Mouse (Mus musculus): Measurements from ENCODE around the gene Mta3. TPM values are rescaled to one million over a fixed set of nuclear protein-coding genes. Genes with fewer than 3 reads are reported as not detected.

Gene Mta3
- total RNA-seq (2021) = 10 to 100 TPM; 64.6 to 66.5 TPM
- long read RNA-seq, experiment 1, partial matches to known transcripts = 2 of 17 reads
- long read RNA-seq, experiment 1, other reads (novel, unspliced or antisense) = 14 of 17 reads
- long read RNA-seq, experiment 2, partial matches to known transcripts = 5 of 24 reads
- long read RNA-seq, experiment 2, other reads (novel, unspliced or antisense) = 17 of 24 reads

- DNase-seq (ENCODE audit: low spot score in 2 of 2) = peak; percentile 41 to 49
These were observed at the start of gene Mta3 for GRCm38 (mm10) chr17:83706116-83706593. Mta3 (plus strand) TSS chr17:83706163.

- DNase-seq (ENCODE audit: low spot score in 2 of 2) = no peak
These were observed 48.6 kb upstream of the Mta3 start for GRCm38 (mm10) chr17:83657375-83657774.

- no peak for DNase-seq (ENCODE audit: low spot score in 2 of 2)
These were observed 47.0 kb upstream of the Mta3 start for GRCm38 (mm10) chr17:83658943-83659342.

DNA sequence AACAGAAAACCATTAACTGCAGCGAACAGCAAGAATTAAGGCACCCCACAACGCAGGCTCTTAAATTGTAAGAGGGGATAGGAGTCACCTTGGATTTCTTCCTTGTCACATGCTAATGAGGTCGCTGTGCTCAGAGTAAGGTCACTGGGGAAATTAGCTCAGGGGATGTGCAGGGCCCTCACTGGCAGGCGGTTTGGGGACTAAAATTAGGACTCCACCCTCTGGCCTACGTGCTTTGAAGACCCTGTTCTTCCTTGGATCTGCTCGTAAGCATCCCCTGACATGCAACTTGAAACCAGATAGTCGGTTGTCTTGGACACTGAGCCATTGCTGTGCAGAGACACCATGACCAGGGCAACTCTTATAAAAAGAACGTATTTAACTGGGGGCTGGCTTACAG, 41.2 kb upstream of the Mta3 start:
- no peak for DNase-seq (ENCODE audit: low spot score in 2 of 2)

DNA sequence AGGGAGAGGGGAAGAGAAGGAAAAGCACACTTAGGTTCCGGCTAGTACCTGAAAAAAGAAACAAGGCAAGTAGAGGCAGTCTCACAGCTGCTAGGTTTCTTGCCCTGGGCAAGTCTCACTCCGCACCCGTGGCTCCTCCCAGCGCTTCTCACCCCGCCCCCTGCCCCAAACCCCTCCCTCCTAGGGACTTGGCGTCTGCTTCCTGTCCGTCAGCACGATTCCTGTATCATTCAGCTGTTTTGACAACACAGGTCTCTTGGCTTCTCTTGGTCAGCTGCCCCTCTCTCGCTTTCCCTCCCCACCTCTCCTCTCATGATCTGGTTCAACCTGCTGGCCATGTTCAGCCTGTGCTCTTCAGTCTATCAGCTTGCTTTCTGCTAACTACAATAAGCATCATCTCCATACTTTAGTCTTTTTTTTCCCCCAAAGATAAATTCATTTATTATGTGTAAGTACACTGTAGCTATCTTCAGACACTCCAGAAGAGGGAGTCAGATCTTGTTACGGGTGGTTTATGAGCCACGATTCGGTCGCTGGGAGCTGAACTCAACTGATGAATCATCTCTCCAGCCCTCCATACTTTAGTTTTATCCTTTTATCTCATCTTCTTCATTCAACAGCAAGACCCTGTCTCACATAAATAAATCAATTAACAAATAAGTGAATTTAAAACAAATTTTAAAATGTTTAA, 39.2 kb upstream of the Mta3 start:
- DNase-seq (ENCODE audit: low spot score in 2 of 2) = no peak

DNA sequence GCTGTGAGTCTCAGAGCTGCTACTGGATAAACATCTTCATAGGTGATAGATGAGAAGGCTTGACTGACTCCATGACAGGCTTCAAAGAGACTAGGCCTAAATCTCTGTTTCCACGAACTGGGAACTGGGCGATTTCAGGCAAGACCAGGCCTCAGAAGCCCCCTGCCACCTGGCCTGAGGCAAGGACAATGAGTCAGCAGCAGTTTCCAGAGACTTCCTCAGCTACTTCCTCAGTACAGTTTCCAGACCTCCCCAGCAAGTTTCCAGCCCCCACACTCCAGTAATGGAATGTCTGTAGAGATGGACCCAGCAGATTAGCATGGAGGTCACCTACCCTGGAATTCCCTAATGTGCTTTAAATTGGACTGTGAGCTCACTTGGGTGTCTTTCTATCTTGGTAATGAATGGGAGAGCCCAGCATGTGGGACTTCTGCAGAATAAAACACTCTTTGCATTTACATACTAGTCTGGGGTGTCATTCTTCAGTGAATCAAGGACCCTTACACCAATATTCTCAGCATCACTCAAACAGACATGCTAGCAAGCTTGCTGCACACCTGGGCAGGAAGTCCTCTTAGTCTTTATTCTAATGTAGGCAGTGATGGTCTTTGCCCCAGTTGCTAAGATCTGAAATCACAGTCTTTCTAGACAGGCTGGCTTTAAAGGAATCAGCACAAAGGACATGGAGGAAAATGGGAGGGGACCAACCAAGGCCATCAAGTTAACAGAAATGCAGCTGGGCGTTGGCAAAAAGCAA, 37.9 kb upstream of the Mta3 start:
- no peak for DNase-seq (ENCODE audit: low spot score in 2 of 2)

DNA sequence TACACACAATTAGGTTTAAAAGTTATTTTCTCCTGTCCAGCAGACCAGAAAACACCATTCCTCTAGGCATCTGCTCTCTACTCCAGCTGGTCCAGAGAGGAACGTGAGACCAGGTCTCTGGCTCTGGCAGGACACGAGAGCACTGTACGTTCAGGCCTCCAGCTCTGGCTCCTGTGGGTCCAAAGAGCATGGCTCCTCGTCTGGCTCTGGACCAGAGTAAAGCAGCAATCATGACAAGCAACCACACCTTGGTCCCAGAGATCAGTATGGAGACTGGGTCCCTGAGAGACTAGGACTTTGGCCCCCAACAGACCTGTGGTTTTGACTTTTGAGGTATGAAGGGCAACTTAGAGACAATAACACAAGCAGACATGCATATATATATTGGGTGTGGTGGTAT, 33.3 kb upstream of the Mta3 start:
- no peak for DNase-seq (ENCODE audit: low spot score in 2 of 2)

GRCm38 (mm10) chr17:83677370-83677769, 28.6 kb upstream of the Mta3 start:
- no peak for DNase-seq (ENCODE audit: low spot score in 2 of 2)

DNA sequence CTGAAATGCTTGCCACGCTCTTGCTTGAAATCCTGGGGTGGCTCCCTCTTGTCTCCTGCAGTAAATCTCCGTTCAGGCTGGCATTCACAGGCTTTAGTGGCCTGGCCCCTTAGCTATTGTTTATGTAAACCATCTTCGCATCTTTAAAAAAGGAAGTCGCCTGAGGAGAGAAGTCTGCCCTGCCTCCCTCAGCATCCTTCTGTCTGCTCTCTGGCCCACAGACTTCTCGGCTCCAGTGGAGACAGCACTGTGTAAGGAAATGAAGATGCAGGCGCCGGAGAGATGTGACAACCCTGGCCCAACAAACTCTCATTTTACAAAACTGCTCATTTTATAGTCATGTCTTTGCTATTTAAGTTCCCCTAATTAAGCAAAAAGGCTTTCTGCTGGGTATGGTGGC, 24.0 kb upstream of the Mta3 start:
- DNase-seq (ENCODE audit: low spot score in 2 of 2) = peak in 1 of 2 experiments; percentile 3

DNA sequence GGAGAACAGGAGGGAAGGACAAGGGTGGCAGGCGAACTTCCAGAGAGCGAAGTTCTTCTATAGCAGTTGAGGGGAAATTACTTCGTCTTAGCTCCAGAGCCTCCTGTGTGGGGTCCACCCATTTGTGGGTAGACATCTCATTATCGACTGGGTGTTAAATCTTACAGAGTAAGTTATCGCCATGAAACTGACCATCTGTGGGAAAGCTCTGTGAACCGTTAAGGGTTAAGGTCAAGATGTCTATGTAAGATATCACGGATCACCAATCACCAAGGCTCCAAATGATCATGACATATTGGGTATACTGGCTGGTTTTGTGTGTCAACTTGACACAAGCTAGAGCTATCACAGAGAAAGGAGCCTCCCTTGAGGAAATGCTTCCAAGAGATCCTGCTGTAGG, 21.5 kb upstream of the Mta3 start:
- no peak for DNase-seq (ENCODE audit: low spot score in 2 of 2)

- no peak for DNase-seq (ENCODE audit: low spot score in 2 of 2)
These were observed 15.5 kb upstream of the Mta3 start for GRCm38 (mm10) chr17:83690418-83690817.

- no peak for DNase-seq (ENCODE audit: low spot score in 2 of 2)
These were observed 14.6 kb upstream of the Mta3 start for GRCm38 (mm10) chr17:83691379-83691778.

DNA sequence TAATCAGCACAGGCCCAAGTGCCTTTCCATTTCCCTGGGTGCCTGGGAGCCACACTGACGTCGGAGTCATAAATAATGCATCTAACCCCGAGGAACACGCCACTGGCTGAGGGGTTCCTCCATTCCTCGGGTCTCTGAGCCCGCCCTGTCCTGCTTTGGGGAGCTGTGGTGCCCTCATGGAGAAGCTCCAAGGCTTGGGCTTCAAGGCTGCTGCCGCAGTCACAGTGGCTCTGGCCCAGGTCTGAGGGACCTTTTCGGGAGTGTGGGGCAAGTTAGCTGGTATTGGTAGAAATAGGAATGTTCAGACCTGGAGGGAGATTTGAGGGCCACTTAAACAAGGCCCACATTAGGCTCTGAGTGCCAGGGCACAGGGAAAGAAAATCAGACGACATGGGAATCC, 12.0 kb upstream of the Mta3 start:
- DNase-seq (ENCODE audit: low spot score in 2 of 2) = no peak

DNA sequence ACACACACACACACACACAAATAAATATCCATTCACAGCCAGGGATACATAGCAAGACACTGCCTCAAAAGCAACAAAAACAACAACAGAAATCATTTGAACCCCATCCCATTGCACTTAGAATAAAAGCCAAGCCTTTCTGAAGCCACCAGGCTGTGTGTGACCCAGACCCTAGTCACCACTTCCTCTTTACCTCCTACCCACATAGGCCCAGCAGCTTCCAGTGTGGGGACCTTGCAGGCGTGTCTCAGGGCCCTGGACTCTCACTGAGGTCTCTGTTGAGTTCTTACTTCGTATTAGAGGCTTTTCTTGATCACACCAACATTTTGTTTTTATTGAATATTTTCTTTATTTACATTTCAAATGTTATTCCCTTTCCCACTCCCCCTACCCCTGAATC, 10.2 kb upstream of the Mta3 start:
- no peak for DNase-seq (ENCODE audit: low spot score in 2 of 2)

- no peak for DNase-seq (ENCODE audit: low spot score in 2 of 2)
These were observed 6.8 kb upstream of the Mta3 start for GRCm38 (mm10) chr17:83699062-83699724.

GRCm38 (mm10) chr17:83700125-83700524, 5.8 kb upstream of the Mta3 start:
- DNase-seq (ENCODE audit: low spot score in 2 of 2) = no peak

DNA sequence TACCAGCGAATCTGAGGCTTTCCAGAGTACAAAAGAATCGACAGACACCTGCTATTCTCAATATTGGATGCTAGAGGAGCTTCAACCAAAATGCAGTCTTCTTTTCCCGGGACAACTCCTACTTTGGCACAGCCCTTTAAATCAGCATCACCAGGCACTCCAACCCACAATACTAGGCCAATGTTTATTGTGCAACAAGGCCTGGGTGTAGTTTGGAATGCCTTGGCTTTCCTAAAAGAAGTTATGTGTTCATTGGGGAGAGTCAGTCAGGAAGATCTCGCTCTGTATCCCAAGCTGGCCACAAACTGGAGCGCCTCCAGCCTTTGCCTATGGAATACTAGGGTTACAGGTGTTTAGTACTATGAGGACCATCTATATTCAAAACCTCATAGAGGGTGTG, 1.5 kb upstream of the Mta3 start:
- no peak for DNase-seq (ENCODE audit: low spot score in 2 of 2)

GRCm38 (mm10) chr17:83705352-83706115, 429 bp upstream of the Mta3 start:
- DNase-seq (ENCODE audit: low spot score in 2 of 2) = peak in 1 of 2 experiments; percentile 45

DNA sequence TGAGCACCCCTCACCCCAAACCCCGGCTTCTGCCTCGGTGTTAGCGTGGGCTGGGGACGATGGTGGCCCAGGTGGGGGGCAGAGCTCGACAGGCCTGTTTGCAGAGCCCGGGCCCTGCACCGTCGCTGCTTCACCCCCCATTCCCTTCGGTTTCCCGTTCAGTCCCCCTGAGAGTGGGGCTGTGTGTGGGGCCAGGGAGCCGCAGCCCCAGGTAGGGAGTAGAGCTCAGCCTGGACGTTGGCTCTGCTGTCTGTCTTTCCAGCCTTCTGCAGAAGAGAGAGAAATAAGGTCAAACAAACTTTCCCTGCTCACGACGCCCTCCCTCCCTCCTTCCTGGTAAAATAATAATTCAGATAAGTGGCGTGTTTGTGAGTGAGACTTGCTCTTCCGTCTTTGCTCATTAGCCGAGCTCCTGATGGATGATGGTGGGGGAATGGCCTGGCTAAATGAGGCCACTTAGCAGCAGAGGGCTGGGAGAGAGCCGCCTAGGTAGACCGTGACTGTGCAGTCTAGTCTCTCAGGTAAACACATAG, 697 bp downstream of the Mta3 start:
- peak in 1 of 2 experiments; percentile 40 for DNase-seq (ENCODE audit: low spot score in 2 of 2)

- DNase-seq (ENCODE audit: low spot score in 2 of 2) = no peak
These were observed 1.4 kb downstream of the Mta3 start for GRCm38 (mm10) chr17:83707372-83707771.

GRCm38 (mm10) chr17:83707846-83708245, 1.9 kb downstream of the Mta3 start:
- DNase-seq (ENCODE audit: low spot score in 2 of 2) = no peak
